Mouse (Mus musculus): ENCODE measurements around the gene Vmn1r131.
"Not testable (repeated sequence)": the region's sequence is repeated elsewhere in the genome, so short reads cannot be mapped to it uniquely, and the experiment has no call there.

Vmn1r131 gene

GRCm38 (mm10) chr7:21545990-21546389, at the start of gene Vmn1r131:
Vmn1r131 (minus strand) TSS chr7:21546090.
- not testable (repeated sequence) for DNase-seq

DNA sequence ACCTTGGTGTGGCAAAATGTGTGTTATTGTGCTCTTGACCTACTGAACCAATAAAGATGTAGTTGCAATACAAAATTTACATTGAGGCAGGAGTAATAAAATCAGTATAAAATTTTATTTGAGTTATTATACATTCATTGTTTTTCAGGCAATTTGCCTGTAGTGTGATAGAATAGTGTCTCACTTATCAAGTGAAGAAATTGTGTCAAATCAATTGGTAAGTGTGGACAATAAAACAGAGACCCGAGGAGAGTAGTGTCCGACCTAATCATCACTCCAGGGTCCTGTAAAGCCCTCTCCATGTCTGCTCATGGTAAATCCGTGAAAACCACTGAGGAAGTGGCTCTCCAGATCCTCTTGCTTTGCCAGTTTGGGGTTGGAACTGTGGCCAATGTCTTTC, 34.4 kb downstream of the Vmn1r131 start, which contains the start of gene Vmn1r130:
Vmn1r130 (plus strand) TSS at position 301 of the 400 bp plus-strand sequence.
- DNase-seq, result not testable (repeated sequence)
